Mouse (Mus musculus) spleen, adult 2 months (tissue): ENCODE results near the gene Csk. TPM values are rescaled to one million over a fixed set of nuclear protein-coding genes. Genes with fewer than 3 reads are reported as not detected.

Experiments
- DNase-seq, 2 experiments: peaks; one replicate each; pipeline versions ENCODE4 v3.0.0 to v3.0.0-alpha.2; 2012 to 2021; ENCODE audit warnings: low spot score in 2 of 2, low read depth in 1 of 2
- H3K27ac ChIP-seq: fragments of 200-500 bp; 2 replicates; pipeline ENCODE4 v1.5.1; 2012; ENCODE audit warnings: low read length, inconsistent platforms; ENCODE audit not compliant: insufficient read depth
- H3K27me3 ChIP-seq: fragments of 200-500 bp; 2 replicates; pipeline ENCODE4 v1.6.1; 2012; ENCODE audit warnings: mild to moderate bottlenecking, moderate library complexity, low read length, inconsistent platforms; ENCODE audit not compliant: control insufficient read depth, insufficient read depth
- H3K36me3 ChIP-seq: fragments of 200-500 bp; 2 replicates; pipeline ENCODE4 v1.6.1; 2012; ENCODE audit warnings: mild to moderate bottlenecking, low read length, inconsistent platforms; ENCODE audit not compliant: control insufficient read depth, insufficient read depth
- H3K4me1 ChIP-seq: fragments of 200-500 bp; 2 replicates; pipeline ENCODE4 v1.6.1; 2011; ENCODE audit warnings: inconsistent platforms; ENCODE audit not compliant: control insufficient read depth, insufficient read depth, insufficient read length
- H3K4me3 ChIP-seq: fragments of 200-500 bp; 2 replicates; pipeline ENCODE4 v1.5.1; 2011; ENCODE audit warnings: mild to moderate bottlenecking, inconsistent platforms; ENCODE audit not compliant: insufficient read depth, insufficient read length; ENCODE audit errors: extremely low read depth
- CTCF ChIP-seq: fragments of 200-500 bp; IDR thresholded peaks from 2 replicates; pipeline ENCODE4 v1.5.1; 2011; ENCODE audit warnings: mild to moderate bottlenecking, inconsistent platforms; ENCODE audit not compliant: insufficient read depth, insufficient read length, insufficient replicate concordance; ENCODE audit errors: extremely low read depth
- POLR2A ChIP-seq: fragments of 200-500 bp; IDR thresholded peaks from 2 replicates; pipeline ENCODE4 v1.6.1; 2011; ENCODE audit warnings: low read depth, low read length, inconsistent platforms
- WGBS: fragments of 180-500 bp; shearing (Covaris S2); methylation state at CpG from one replicate; pipeline ENCODE4 v1.1.7; 2018; 5-methylcytosine and 5-hydroxymethylcytosine counted together
- polyA plus RNA-seq: library from polyadenylated mRNA; depleted of rRNA; stranded (reverse); fragments of >200 nt; gene quantifications from 2 replicates; pipeline ENCODE4 v1.2.3, GENCODE M21; 2012

Gene Csk
- polyA plus RNA-seq, 1 experiment, result 233 TPM

- Histone ChIP-seq H3K4me3 (no peak within 1 kb of the TSS), H3K36me3 (peaks cover 11% of the 10 kb centered on the region), H3K27ac (no peak within 1 kb of the TSS), H3K4me1 (peaks cover 4% of the 10 kb centered on the region; the same call in 1 of the 2 replicates), H3K27me3 (no peaks in the 10 kb centered on the region)
- no peak for DNase-seq
- WGBS, result 90% methylated on average over 5 of the region's 5 CpGs
- TF ChIP-seq POLR2A (no peak), CTCF (no peak)
Measured at GRCm38 (mm10) chr9:57620674-57621073, 32.8 kb downstream of the Csk start, which contains the start of gene Lman1l. Lman1l (minus strand) TSS chr9:57620774.

GRCm38 (mm10) chr9:57618854-57619253, 34.6 kb downstream of the Csk start:
- no peak for DNase-seq
- Histone ChIP-seq H3K27ac (no peak overlapping the region), H3K27me3 (no peaks in the 10 kb centered on the region), H3K4me3 (no peak overlapping the region), H3K4me1 (peaks cover 4% of the 10 kb centered on the region; the same call in 1 of the 2 replicates), H3K36me3 (no peaks in the 10 kb centered on the region)
- TF ChIP-seq CTCF (no peak), POLR2A (no peak)
- 78% methylated on average over 8 of the region's 8 CpGs for WGBS

GRCm38 (mm10) chr9:57617556-57618169, 35.8 kb downstream of the Csk start:
- WGBS, result 44% methylated on average over 8 of the region's 8 CpGs
- Histone ChIP-seq H3K4me1 (peaks cover 4% of the 10 kb centered on the region; the same call in 1 of the 2 replicates), H3K27me3 (no peaks in the 10 kb centered on the region), H3K4me3 (no peak overlapping the region), H3K36me3 (no peaks in the 10 kb centered on the region), H3K27ac (no peak overlapping the region)
- DNase-seq, result no peak
- TF ChIP-seq CTCF, result no peak
- no peak for TF ChIP-seq POLR2A

- H3K4me3 ChIP-seq, result no peak overlapping the region
- TF ChIP-seq POLR2A (no peak), CTCF (no peak)
- no peak overlapping the region for H3K27ac ChIP-seq
- no peaks in the 10 kb centered on the region for H3K36me3 ChIP-seq
- H3K27me3 ChIP-seq, result no peaks in the 10 kb centered on the region
- H3K4me1 ChIP-seq, result no peaks in the 10 kb centered on the region
- 91% methylated on average over 4 of the region's 4 CpGs for WGBS
- no peak for DNase-seq
Measured at GRCm38 (mm10) chr9:57614786-57615185, 38.6 kb downstream of the Csk start.

GRCm38 (mm10) chr9:57613975-57614374, 39.5 kb downstream of the Csk start:
- no peak for DNase-seq
- Histone ChIP-seq H3K36me3 (no peaks in the 10 kb centered on the region), H3K4me1 (no peaks in the 10 kb centered on the region), H3K4me3 (no peak overlapping the region), H3K27ac (no peak overlapping the region), H3K27me3 (no peaks in the 10 kb centered on the region)
- 85% methylated on average over 7 of the region's 7 CpGs for WGBS
- TF ChIP-seq POLR2A (no peak), CTCF (no peak)

GRCm38 (mm10) chr9:57612587-57612986, 40.8 kb downstream of the Csk start:
- no peak for DNase-seq
- Histone ChIP-seq H3K4me1 (no peaks in the 10 kb centered on the region), H3K27ac (no peak overlapping the region), H3K4me3 (no peak overlapping the region), H3K36me3 (no peaks in the 10 kb centered on the region), H3K27me3 (no peaks in the 10 kb centered on the region)
- TF ChIP-seq POLR2A, result no peak
- TF ChIP-seq CTCF, result no peak
- 76% methylated on average over 7 of the region's 7 CpGs for WGBS

GRCm38 (mm10) chr9:57610359-57610826, 43.0 kb downstream of the Csk start:
- DNase-seq, result no peak
- no peak overlapping the region for H3K27ac ChIP-seq
- no peaks in the 10 kb centered on the region for H3K36me3 ChIP-seq
- no peak overlapping the region for H3K4me3 ChIP-seq
- peaks cover 3% of the 10 kb centered on the region for H3K27me3 ChIP-seq
- no peak for TF ChIP-seq CTCF
- TF ChIP-seq POLR2A, result no peak
- peaks cover 3% of the 10 kb centered on the region; the same call in 1 of the 2 replicates for H3K4me1 ChIP-seq
- WGBS, result 53% methylated on average over 3 of the region's 3 CpGs
